Mouse (Mus musculus): ENCODE results near the gene Vsx2.

DNA sequence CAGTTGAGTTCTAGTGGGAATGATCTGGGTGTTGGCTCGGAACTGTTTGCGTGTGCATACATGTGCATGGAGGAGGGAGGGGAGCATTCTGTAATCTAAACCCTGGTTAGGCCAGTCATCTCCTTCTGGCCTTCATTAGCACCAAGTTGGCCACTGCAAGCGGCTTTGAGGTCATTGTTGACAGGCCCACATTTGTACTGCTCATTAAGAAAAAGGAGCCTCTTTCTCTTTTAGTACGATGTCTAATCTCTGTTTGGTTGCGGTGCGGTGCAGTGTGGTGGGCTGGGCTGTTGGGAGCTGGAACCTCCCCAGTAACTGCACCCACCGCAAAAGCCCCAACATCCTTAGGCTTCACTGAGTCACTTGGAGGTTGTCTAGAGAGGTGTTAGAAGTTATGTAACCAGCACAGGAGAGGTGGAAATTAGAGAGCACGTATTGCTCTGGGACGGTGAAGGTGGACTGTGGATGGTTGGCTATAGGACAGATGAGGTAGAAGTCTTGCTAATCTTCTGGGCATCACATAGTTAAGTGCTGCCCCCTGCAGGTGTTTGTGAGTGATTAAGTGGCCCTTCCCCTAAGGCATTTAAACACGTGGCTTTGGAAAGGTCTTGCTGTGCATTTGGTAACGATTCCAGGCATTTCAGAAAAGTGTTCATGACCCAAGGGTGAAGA, 8.3 kb downstream of the Vsx2 start:
- no peak for TF ChIP-seq POLR2A (IDR thresholded peaks at IDR 0.05; ENCODE audit: control insufficient read depth, low read depth, low read length)
- no peak for TF ChIP-seq CTCF (IDR thresholded peaks at IDR 0.05; ENCODE audit: control insufficient read depth, insufficient read depth, insufficient replicate concordance, low read depth, low read length)
